Mouse (Mus musculus) midbrain, embryonic 10.5 days (tissue): ENCODE results near the gene Olfr282. TPM values are rescaled to one million over a fixed set of nuclear protein-coding genes. Genes with fewer than 3 reads are reported as not detected.
A peak's percentile ranks its signal among the peaks of the same experiment; 100 is the strongest.

ENCODE experiments used
- DNase-seq: peaks from one replicate; pipeline ENCODE4 v3.0.0-alpha.2; 2017; ENCODE audit warnings: low spot score
- H3K27ac ChIP-seq: fragments of 300-500 bp; sonication (generic); replicated peaks from 2 replicates; pipeline ENCODE4 v1.5.1; 2016; ENCODE audit warnings: mild to moderate bottlenecking
- H3K27me3 ChIP-seq: fragments of 300-500 bp; sonication (generic); 2 replicates; pipeline ENCODE4 v1.6.1; 2016; ENCODE audit warnings: low read depth, mild to moderate bottlenecking; ENCODE audit not compliant: poor library complexity, severe bottlenecking
- H3K36me3 ChIP-seq: fragments of 300-500 bp; sonication (generic); 2 replicates; pipeline ENCODE4 v1.6.1; 2016; ENCODE audit warnings: mild to moderate bottlenecking, moderate library complexity
- H3K4me1 ChIP-seq: fragments of 300-500 bp; sonication (generic); 2 replicates; pipeline ENCODE4 v1.6.1; 2016
- H3K4me3 ChIP-seq: fragments of 300-500 bp; sonication (generic); 2 replicates; pipeline ENCODE4 v1.5.1; 2016; ENCODE audit warnings: mild to moderate bottlenecking, moderate library complexity
- H3K9me3 ChIP-seq: fragments of 300-500 bp; sonication (generic); replicated peaks from 2 replicates; pipeline ENCODE4 v1.6.1; 2016; ENCODE audit warnings: mild to moderate bottlenecking
- WGBS: fragments of 180-500 bp; shearing (Covaris S2); methylation state at CpG from one replicate; pipeline ENCODE4 v1.1.7; 2016; 5-methylcytosine and 5-hydroxymethylcytosine counted together
- polyA plus RNA-seq: library from polyadenylated mRNA; unstranded; fragments of >200 nt; fragmentation: Nextera tagmentation; extraction: Ambion mirVana; gene quantifications from 2 replicates; pipeline ENCODE4 v1.2.1, GENCODE M21; 2016

The Olfr282 gene
- polyA plus RNA-seq, 1 experiment from 2014 or later, result not detected

DNA sequence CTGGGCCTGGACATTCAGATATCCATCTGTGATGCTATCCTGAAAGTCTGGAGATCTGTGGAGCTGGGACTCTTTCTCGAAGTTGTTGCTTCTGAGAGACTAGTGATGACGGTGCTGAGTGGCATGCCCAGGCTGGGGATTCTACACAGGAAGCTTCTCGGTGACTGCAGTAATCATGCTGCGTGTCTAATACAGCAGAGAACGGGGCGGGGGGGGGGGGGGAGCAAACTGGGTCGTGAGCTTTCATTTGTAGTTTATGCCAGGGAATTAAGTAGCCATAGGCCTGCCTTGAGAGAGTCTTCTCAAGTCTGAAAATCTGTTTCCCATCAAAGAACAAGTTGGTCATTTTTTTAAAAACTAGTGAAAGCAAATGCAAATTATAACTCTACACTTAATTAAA, 12.9 kb upstream of the Olfr282 start:
- Histone ChIP-seq H3K9me3 (no peaks in the 10 kb centered on the region), H3K4me1 (no peaks in the 10 kb centered on the region), H3K36me3 (no peaks in the 10 kb centered on the region), H3K27me3 (no peaks in the 10 kb centered on the region), H3K4me3 (no peak overlapping the region), H3K27ac (no peak overlapping the region)
- 80% methylated on average over 7 of the region's 7 CpGs for whole genome bisulfite sequencing
- DNase-seq, result no peak

DNA sequence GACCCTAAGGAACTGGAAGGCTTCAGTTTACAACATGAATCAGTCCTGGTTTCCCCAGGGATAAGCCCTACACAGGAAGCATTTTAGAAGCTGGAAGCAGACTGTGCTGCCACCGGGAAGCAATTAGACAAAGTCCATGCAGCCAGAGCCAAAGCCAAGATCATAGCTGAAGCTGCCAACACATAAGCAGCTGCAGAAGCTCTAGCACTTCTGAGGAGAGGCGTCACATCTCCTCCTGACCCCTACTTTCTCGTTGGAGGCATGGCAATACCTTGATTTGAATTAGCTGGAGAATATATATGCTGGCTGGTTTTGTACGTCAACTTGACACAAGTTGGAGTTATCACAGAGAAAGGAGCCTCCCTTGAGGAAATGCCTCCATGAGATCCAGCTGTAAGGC, 10.1 kb upstream of the Olfr282 start:
- Histone ChIP-seq H3K27ac (no peak overlapping the region), H3K4me1 (peaks cover 17% of the 10 kb centered on the region), H3K36me3 (no peaks in the 10 kb centered on the region), H3K9me3 (no peaks in the 10 kb centered on the region), H3K4me3 (no peak overlapping the region), H3K27me3 (no peaks in the 10 kb centered on the region)
- DNase-seq, result no peak
- WGBS, result 83% methylated on average over 4 of the region's 4 CpGs

DNA sequence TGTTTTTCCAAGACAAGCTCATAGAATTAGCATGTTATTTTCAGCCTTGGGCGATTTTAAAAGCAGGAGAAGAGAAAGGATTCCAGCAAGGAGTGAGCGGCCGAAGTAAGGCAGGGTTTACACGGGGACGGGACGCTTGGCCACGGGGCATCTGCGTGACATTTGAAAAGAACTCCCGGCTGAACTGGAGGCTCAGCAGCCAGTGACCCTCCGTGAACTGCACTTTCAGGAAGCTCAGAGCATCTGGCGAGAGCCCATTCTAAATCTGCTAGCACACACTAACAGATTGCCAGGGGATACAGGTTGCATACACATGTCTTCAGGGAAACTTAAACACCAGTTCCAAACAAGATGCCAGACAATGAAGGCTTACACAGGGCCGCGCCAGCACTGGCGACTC, 6.7 kb upstream of the Olfr282 start:
- 70% methylated on average over 14 of the region's 14 CpGs for WGBS
- no peak for DNase-seq
- Histone ChIP-seq H3K27me3 (no peaks in the 10 kb centered on the region), H3K4me1 (peaks cover 17% of the 10 kb centered on the region), H3K4me3 (no peak overlapping the region), H3K27ac (peak overlapping the region; percentile 46), H3K36me3 (no peaks in the 10 kb centered on the region), H3K9me3 (no peaks in the 10 kb centered on the region)

DNA sequence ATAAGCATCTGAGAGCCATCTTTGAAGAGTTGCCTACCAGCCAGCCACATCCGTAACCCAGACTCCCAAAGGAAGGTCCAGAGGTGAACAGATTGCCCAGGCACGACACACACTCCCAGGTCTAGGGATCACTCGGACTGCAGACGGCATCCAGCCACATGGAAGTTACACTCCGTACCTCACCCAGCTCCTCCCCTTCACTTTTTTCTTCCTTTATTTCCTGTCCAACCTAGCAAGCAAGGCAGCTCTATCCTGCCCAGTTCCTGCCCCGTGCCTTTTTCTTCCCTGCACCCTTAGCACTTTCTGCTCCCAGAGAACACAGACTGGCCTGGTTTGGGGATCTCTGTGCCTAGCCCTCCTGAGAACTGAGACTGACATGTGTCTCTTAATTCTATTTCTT, 6.3 kb upstream of the Olfr282 start:
- H3K9me3 ChIP-seq, result no peaks in the 10 kb centered on the region
- no peaks in the 10 kb centered on the region for H3K36me3 ChIP-seq
- DNase-seq, result no peak
- H3K4me1 ChIP-seq, result peaks cover 17% of the 10 kb centered on the region
- WGBS, result 77% methylated on average over 6 of the region's 6 CpGs
- H3K27ac ChIP-seq, result peak overlapping the region; percentile 46
- H3K27me3 ChIP-seq, result no peaks in the 10 kb centered on the region
- no peak overlapping the region for H3K4me3 ChIP-seq

DNA sequence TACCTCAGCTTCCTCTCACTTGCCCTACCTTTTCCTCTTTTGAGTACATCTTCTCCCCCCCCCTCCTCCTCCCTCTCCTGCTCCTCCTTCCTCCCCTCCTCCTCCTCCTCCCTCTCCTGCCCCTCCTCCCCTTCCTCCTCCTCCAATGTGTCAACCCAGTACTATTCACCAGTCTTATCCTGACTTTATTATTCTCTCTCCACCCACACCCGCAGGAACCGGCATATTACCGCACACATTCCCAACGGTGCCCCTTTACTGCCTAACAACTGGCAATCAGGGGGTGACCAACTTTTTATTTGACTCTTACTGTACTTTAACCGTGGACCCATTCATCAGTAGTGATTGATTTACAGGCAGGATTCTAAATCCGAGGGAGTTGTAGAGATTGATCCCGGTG, 5.8 kb upstream of the Olfr282 start:
- DNase-seq, result no peak
- Histone ChIP-seq H3K9me3 (no peaks in the 10 kb centered on the region), H3K36me3 (no peaks in the 10 kb centered on the region), H3K27me3 (no peaks in the 10 kb centered on the region), H3K4me3 (no peak overlapping the region), H3K4me1 (peaks cover 17% of the 10 kb centered on the region), H3K27ac (peak overlapping the region; percentile 46; the same call in 1 of the 2 replicates)
- 91% methylated on average over 7 of the region's 7 CpGs for WGBS

DNA sequence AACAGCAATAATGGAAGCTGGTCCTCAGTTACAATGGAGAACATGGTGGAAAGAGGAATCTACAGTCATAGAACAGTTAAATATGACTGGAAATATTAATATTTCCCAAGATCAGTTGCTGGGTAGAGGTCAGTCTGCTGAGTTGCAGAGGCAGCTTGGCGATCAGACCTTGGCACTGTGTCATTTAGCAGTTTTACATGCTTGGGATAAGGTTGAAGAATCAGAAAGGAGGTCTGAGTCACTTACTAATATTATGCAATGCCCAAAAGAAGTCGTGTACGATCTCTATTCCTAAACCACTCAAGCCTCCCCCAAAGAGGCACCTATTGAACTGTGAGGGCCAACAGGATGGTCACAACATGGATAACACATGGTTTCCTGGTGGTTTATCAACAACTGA, 13.5 kb downstream of the Olfr282 start:
- Histone ChIP-seq H3K4me3 (no peak overlapping the region), H3K9me3 (no peaks in the 10 kb centered on the region), H3K36me3 (no peaks in the 10 kb centered on the region), H3K4me1 (no peaks in the 10 kb centered on the region), H3K27me3 (no peaks in the 10 kb centered on the region), H3K27ac (no peak overlapping the region)
- WGBS, result 83% methylated on average over 3 of the region's 3 CpGs
- DNase-seq, result no peak

DNA sequence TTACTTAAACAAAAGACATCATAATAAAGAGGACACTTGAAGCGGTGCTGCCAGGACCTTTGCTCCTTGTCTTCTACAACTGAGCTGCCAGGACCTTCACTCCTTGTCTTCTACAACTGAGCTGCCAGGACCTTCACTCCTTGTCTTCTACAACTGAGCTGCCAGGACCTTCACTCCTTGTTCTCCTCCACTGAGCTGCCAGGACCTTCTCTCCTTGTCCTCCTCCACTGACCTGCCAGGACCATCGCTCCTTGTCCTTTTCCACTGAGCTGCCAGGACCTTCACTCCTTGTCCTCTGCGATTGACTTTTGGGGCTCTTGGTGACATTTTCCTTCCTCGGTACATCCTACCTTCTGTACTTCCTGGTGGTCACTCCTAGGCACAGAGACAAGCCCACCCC, 17.5 kb downstream of the Olfr282 start:
- WGBS, result 61% methylated on average over 4 of the region's 4 CpGs
- Histone ChIP-seq H3K27me3 (no peaks in the 10 kb centered on the region), H3K9me3 (no peaks in the 10 kb centered on the region), H3K4me1 (no peaks in the 10 kb centered on the region), H3K27ac (no peak overlapping the region), H3K4me3 (no peak overlapping the region), H3K36me3 (no peaks in the 10 kb centered on the region)
- no peak for DNase-seq

DNA sequence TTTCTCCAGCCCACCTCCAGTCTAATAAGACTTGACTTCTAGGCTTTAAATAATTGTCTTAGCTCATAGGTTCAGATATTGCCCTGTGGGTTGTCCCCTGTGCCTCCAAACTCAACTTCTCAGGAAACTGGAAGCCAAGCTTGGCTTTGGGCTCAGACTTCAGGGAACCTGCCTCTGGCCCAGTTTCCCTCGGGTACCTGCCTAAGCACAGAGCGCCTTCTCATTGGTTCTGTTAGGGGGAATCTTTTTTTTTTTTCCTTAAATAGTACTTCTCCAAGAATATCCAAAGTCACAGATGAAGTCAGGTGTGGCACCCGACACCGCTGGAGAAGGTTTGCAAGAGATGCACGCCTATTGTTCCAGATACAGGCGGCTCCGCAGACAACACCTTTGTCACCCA, 21.3 kb downstream of the Olfr282 start, which contains the start of gene Olfr281:
TSS of gene Olfr281 (plus strand) at position 301 of the 400 bp plus-strand sequence.
- Histone ChIP-seq H3K4me1 (no peaks in the 10 kb centered on the region), H3K4me3 (no peak within 1 kb of the TSS), H3K36me3 (no peaks in the 10 kb centered on the region), H3K27ac (no peak within 1 kb of the TSS), H3K27me3 (no peaks in the 10 kb centered on the region), H3K9me3 (no peaks in the 10 kb centered on the region)
- DNase-seq, result no peak
- 94% methylated on average over 7 of the region's 7 CpGs for WGBS

DNA sequence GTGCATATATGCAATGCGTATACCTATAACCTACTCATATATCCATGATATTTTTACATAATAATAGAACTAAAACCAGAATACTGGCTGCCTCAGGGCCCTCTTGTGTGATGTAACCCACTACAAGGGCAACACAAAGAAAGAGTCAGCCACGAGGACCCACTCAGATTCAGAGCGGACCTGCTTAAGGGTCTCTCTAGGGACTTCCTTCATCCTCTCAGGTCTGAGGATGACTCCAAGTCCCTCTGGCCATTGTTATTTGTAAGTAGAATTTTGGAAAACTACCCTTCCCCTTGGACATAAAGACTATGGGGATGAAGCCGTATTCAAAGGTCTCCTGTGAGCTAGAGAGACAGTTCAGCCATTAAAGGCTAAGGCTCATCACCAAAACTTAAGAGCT, 38.6 kb downstream of the Olfr282 start, which contains the start of gene OR5BS1P:
TSS of gene OR5BS1P (plus strand) at position 301 of the 400 bp plus-strand sequence.
- H3K36me3 ChIP-seq, result no peaks in the 10 kb centered on the region
- 90% methylated on average over 4 of the region's 4 CpGs for WGBS
- H3K4me3 ChIP-seq, result no peak within 1 kb of the TSS
- H3K27me3 ChIP-seq, result no peaks in the 10 kb centered on the region
- H3K9me3 ChIP-seq, result no peaks in the 10 kb centered on the region
- H3K27ac ChIP-seq, result no peak within 1 kb of the TSS
- DNase-seq, result no peak
- no peaks in the 10 kb centered on the region for H3K4me1 ChIP-seq

DNA sequence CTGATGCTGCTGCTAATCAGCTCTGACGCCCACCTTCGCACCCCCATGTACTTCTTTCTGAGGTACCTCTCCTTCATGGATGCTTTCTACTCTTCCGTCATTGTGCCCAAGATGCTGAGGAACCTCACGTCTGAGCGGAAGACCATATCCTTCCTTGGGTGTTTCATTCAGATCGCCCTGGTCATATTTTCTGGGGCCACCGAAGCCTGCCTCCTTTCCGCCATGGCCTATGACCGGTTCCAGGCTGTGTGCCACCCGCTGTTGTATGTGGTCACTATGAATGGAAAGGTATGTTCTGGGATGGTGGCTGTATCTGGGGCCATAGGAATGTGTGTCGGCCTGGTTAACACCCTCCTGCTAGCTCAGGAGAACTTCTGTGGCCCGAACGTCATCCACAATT, 40.5 kb downstream of the Olfr282 start:
- WGBS, result 91% methylated on average over 13 of the region's 13 CpGs

DNA sequence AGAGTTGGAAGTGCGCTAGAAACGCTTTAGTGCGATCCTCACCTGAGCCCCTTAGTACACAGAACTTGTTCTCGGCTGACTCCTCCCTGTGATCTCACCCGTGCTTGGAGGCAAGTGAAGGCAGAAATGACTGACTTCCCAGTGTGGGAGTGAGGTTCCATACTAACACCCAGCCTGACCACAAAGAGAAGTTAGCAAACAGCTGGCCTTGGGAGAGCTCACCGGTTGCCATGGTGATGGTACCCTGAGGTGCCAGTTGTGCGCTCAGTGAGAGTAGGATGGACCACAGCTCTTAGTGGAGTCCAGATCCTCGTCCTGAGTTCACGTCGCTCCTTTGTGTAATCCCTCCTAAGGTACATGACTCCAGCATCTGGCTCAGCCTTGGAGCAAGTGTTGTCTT, 43.9 kb downstream of the Olfr282 start:
- Histone ChIP-seq H3K4me1 (no peaks in the 10 kb centered on the region), H3K9me3 (no peaks in the 10 kb centered on the region), H3K4me3 (no peak overlapping the region), H3K27ac (no peak overlapping the region), H3K36me3 (no peaks in the 10 kb centered on the region), H3K27me3 (no peaks in the 10 kb centered on the region)
- WGBS, result 81% methylated on average over 10 of the region's 10 CpGs
- DNase-seq, result no peak

More for the DNA sequence above, 40.5 kb downstream of the Olfr282 start:
- H3K27me3 ChIP-seq, result no peaks in the 10 kb centered on the region
- no peaks in the 10 kb centered on the region for H3K4me1 ChIP-seq
- no peaks in the 10 kb centered on the region for H3K9me3 ChIP-seq
- H3K27ac ChIP-seq, result no peak overlapping the region
- no peak for DNase-seq
- no peaks in the 10 kb centered on the region for H3K36me3 ChIP-seq
- H3K4me3 ChIP-seq, result no peak overlapping the region

DNA sequence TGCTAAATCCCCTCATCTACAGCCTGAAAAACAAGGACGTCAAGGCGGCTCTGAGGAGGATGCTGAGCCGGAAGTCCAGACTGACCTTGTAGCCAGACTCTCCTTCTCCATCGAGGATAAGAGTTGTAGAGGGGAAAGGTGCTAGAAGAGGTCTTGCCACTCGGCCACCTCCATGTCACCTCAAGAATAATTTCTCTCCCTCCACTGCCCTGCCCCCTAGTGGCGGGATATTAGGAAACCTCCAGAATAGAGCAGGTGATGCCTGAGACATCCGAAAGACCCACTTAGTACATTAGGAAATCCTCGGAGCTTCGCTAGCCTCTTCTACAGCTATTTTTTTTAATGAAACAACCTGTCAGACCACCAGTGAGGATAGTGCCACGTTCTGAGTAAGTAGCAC, 44.4 kb downstream of the Olfr282 start:
- Histone ChIP-seq H3K4me3 (no peak overlapping the region), H3K9me3 (no peaks in the 10 kb centered on the region), H3K27ac (no peak overlapping the region), H3K4me1 (no peaks in the 10 kb centered on the region), H3K27me3 (no peaks in the 10 kb centered on the region), H3K36me3 (no peaks in the 10 kb centered on the region)
- DNase-seq, result peak; percentile 41
- WGBS, result 53% methylated on average over 10 of the region's 10 CpGs

DNA sequence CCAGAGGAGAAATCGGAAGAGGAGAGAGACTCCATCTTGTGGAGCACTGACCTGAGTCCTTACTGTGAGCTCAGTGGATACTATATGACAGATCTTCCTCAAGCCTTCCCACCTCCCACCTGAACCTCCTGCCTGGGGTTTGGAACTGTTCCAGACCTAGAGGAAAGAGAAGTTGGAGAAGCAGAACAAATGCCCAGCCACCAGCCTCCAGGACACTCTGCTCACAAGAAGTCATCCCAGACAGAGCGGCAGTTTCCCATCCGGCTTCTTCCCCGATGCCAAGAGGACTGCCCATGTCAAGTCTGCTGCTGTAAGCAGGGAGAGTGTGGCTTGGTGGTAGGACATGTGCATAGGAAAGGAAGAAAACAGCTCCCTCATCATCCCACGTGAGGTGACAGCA, 45.3 kb downstream of the Olfr282 start:
- no peaks in the 10 kb centered on the region for H3K36me3 ChIP-seq
- H3K27me3 ChIP-seq, result no peaks in the 10 kb centered on the region
- DNase-seq, result no peak
- H3K9me3 ChIP-seq, result no peaks in the 10 kb centered on the region
- no peaks in the 10 kb centered on the region for H3K4me1 ChIP-seq
- H3K27ac ChIP-seq, result no peak overlapping the region
- no peak overlapping the region for H3K4me3 ChIP-seq
- WGBS, result 81% methylated on average over 5 of the region's 5 CpGs

DNA sequence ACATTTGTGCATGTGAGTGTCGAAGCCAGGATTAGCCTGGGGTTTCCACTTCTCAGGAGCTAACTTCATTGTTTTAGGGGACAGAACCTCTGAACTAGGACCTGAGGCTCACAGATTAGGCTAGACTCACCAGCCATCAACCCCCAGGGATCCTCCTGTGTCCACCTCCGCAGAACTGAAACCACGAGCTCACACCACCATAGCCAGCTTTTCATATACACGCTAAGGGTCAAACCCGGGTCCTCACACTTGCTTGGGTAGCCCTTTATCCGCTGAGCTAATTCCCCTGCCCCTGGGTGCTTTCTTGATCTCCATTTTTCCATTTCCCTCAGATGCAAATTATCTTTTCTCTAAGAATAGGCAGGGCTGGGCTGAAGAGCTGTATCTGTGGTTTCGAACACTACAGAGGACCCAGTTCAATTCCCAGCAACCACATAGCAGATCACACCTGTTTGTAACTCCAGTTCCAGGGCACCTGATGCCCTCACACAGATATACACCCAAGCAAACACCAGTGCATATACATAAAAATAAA, 48.6 kb downstream of the Olfr282 start:
- 73% methylated on average over 7 of the region's 7 CpGs for WGBS
- DNase-seq, result no peak

More for the DNA sequence above, 48.6 kb downstream of the Olfr282 start:
- Histone ChIP-seq H3K4me1 (no peaks in the 10 kb centered on the region), H3K27ac (no peak overlapping the region), H3K4me3 (no peak overlapping the region), H3K36me3 (no peaks in the 10 kb centered on the region), H3K9me3 (no peaks in the 10 kb centered on the region), H3K27me3 (no peaks in the 10 kb centered on the region)
